Mouse (Mus musculus) midbrain, embryonic 11.5 days (tissue): ENCODE results near the gene Gm5934. TPM values are rescaled to one million over a fixed set of nuclear protein-coding genes. Genes with fewer than 3 reads are reported as not detected.
"Not testable (repeated sequence)": the region's sequence is repeated elsewhere in the genome, so short reads cannot be mapped to it uniquely, and the experiment has no call there.

Experiments
- ATAC-seq: fragments of 200-750 bp; cut with Nextera tagmentation; 2 replicates; pipeline ENCODE4 v1.8.0; 2017; ENCODE audit warnings: moderate TSS enrichment, moderate library complexity; ENCODE audit not compliant: low FRiP score
- DNase-seq: peaks from one replicate; pipeline ENCODE4 v3.0.0; 2015; ENCODE audit warnings: low spot score; ENCODE audit errors: missing footprints
- H3K27ac ChIP-seq: fragments of 300-500 bp; sonication (generic); 2 replicates; pipeline ENCODE4 v1.5.1; 2014; ENCODE audit warnings: low read depth, low read length
- H3K27me3 ChIP-seq: fragments of 300-500 bp; sonication (generic); 2 replicates; pipeline ENCODE4 v1.6.1; 2014; ENCODE audit warnings: mild to moderate bottlenecking, low read length, moderate library complexity, mixed read lengths; ENCODE audit not compliant: control insufficient read depth, insufficient read depth
- H3K36me3 ChIP-seq: fragments of 300-500 bp; sonication (generic); 2 replicates; pipeline ENCODE4 v1.6.1; 2014; ENCODE audit warnings: mild to moderate bottlenecking, low read length, moderate library complexity, mixed read lengths; ENCODE audit not compliant: control insufficient read depth, insufficient read depth
- H3K4me1 ChIP-seq: fragments of 300-500 bp; sonication (generic); 2 replicates; pipeline ENCODE4 v1.6.1; 2014; ENCODE audit warnings: low read length; ENCODE audit not compliant: control insufficient read depth, insufficient read depth
- H3K4me2 ChIP-seq: fragments of 300-500 bp; sonication (generic); 2 replicates; pipeline ENCODE4 v1.6.1; 2014; ENCODE audit warnings: mild to moderate bottlenecking, moderate library complexity
- H3K4me3 ChIP-seq: fragments of 300-500 bp; sonication (generic); 2 replicates; pipeline ENCODE4 v1.5.1; 2014; ENCODE audit warnings: low read depth, low read length
- H3K9ac ChIP-seq: fragments of 300-500 bp; sonication (generic); 2 replicates; pipeline ENCODE4 v1.6.1; 2014; ENCODE audit warnings: low read length
- H3K9me3 ChIP-seq: fragments of 300-500 bp; sonication (generic); 2 replicates; pipeline ENCODE4 v1.6.1; 2016; ENCODE audit warnings: low read length; ENCODE audit not compliant: control insufficient read depth
- WGBS: fragments of 180-500 bp; shearing (Covaris S2); extraction: QIAGEN DNeasy Blood & Tissue Kit; methylation state at CpG from one replicate; pipeline ENCODE4 v1.1.7; 2014; 5-methylcytosine and 5-hydroxymethylcytosine counted together
- polyA plus RNA-seq: library from polyadenylated mRNA; unstranded; fragments of >200 nt; fragmentation: Nextera tagmentation; extraction: Ambion mirVana; gene quantifications from 2 replicates; pipeline ENCODE4 v1.2.1, GENCODE M21; 2014

The Gm5934 gene
- not detected in 2 replicates for polyA plus RNA-seq

- H3K27me3 ChIP-seq, ATAC-seq, H3K36me3 ChIP-seq, H3K4me1 ChIP-seq, H3K4me3 ChIP-seq, H3K4me2 ChIP-seq, DNase-seq, H3K9ac ChIP-seq, H3K27ac ChIP-seq, H3K9me3 ChIP-seq: not testable (repeated sequence)
- 76% methylated on average over 5 of the region's 5 CpGs for WGBS
These were observed at the start of gene Gm5934 for GRCm38 (mm10) chrX:24500660-24501059. Gene Gm5934, minus strand, starts transcription at chrX:24500760.

Other genes with a start within 250 kb of the Gm5934 start
- not detected in 2 replicates for gene Gm4297, start 74.1 kb upstream of the Gm5934 start, polyA plus RNA-seq